Mouse (Mus musculus) ES-Bruce4 (cell line): ENCODE measurements at regions not wholly inside any gene's neighbourhood (a gene's known extent, or its start where the extent isn't known, plus 50 kb on each side); places are given as distances from the start of the nearest gene placed in this dataset.

Experiments
- CTCF ChIP-seq: IDR thresholded peaks from one replicate; pipeline ENCODE4 v1.8.1; 2011; ENCODE audit warnings: low read depth, low read length
- EP300 ChIP-seq: IDR thresholded peaks from 2 replicates; pipeline ENCODE4 v1.6.1; 2011; ENCODE audit warnings: low read depth, low read length; ENCODE audit not compliant: insufficient read depth

DNA sequence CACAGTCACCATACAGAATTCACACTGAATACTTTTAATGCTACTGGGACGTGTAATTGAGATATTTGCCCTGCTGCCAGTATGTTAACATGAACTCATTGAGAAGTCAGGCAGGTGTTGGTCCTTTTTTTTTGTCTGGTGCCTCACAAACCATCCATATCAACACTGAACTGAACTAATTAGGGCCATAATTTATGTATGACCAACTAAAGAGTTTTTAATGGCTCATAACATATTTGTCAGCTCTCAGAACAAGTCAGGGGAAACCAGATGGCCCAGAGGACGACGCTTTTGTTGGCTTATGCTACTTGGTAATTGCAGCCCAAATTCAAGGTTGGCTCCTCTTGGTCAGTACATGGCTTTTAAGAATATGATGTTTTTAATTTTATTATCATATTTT, 353.3 kb upstream of the Tom1l1 start:
- no peak for TF ChIP-seq CTCF
- TF ChIP-seq EP300: no peak
